Mouse (Mus musculus) hindbrain, embryonic 16.5 days (tissue): ENCODE measurements around the gene Kcna6. TPM values are rescaled to one million over a fixed set of nuclear protein-coding genes. Genes with fewer than 3 reads are reported as not detected.

ENCODE experiments used
- ATAC-seq: fragments of 200-750 bp; cut with Nextera tagmentation; 2 replicates; pipeline ENCODE4 v1.8.0; 2017; ENCODE audit warnings: moderate TSS enrichment, moderate library complexity
- H3K27ac ChIP-seq: fragments of 300-500 bp; sonication (generic); 2 replicates; pipeline ENCODE4 v1.5.1; 2014; ENCODE audit warnings: low read depth, mild to moderate bottlenecking, control low read depth, low read length, moderate library complexity
- H3K27me3 ChIP-seq: fragments of 300-500 bp; sonication (generic); replicated peaks from 2 replicates; pipeline ENCODE4 v1.6.1; 2014; ENCODE audit warnings: low read length; ENCODE audit not compliant: control insufficient read depth, insufficient read depth
- H3K36me3 ChIP-seq: fragments of 300-500 bp; sonication (generic); 2 replicates; pipeline ENCODE4 v1.6.1; 2014; ENCODE audit warnings: mild to moderate bottlenecking, low read length, moderate library complexity, mixed read lengths; ENCODE audit not compliant: control insufficient read depth, insufficient read depth
- H3K4me1 ChIP-seq: fragments of 300-500 bp; sonication (generic); 2 replicates; pipeline ENCODE4 v1.6.1; 2014; ENCODE audit warnings: low read depth, low read length; ENCODE audit not compliant: control insufficient read depth, insufficient read depth
- H3K4me2 ChIP-seq: fragments of 300-500 bp; sonication (generic); 2 replicates; pipeline ENCODE4 v1.6.1; 2014; ENCODE audit warnings: mild to moderate bottlenecking, low read length, control low read depth, moderate library complexity
- H3K4me3 ChIP-seq: fragments of 300-500 bp; sonication (generic); 2 replicates; pipeline ENCODE4 v1.5.1; 2014; ENCODE audit warnings: mild to moderate bottlenecking, low read length, control low read depth, moderate library complexity
- H3K9ac ChIP-seq: fragments of 300-500 bp; sonication (generic); 2 replicates; pipeline ENCODE4 v1.6.1; 2014; ENCODE audit warnings: low read depth, mild to moderate bottlenecking, control low read depth, low read length, moderate library complexity
- H3K9me3 ChIP-seq: fragments of 300-500 bp; sonication (generic); 2 replicates; pipeline ENCODE4 v1.6.1; 2014; ENCODE audit warnings: mild to moderate bottlenecking, low read length, moderate library complexity; ENCODE audit not compliant: control insufficient read depth
- WGBS: fragments of 180-500 bp; shearing (Covaris S2); extraction: QIAGEN DNeasy Blood & Tissue Kit; methylation state at CpG from one replicate; pipeline ENCODE4 v1.1.7; 2014; 5-methylcytosine and 5-hydroxymethylcytosine counted together
- polyA plus RNA-seq: library from polyadenylated mRNA; unstranded; fragments of >200 nt; fragmentation: Nextera tagmentation; extraction: Ambion mirVana; gene quantifications from 2 replicates; pipeline ENCODE4 v1.2.1, GENCODE M21; 2015

Kcna6 gene
- polyA plus RNA-seq, 1 experiment from 2014 or later: 25.5 TPM

DNA sequence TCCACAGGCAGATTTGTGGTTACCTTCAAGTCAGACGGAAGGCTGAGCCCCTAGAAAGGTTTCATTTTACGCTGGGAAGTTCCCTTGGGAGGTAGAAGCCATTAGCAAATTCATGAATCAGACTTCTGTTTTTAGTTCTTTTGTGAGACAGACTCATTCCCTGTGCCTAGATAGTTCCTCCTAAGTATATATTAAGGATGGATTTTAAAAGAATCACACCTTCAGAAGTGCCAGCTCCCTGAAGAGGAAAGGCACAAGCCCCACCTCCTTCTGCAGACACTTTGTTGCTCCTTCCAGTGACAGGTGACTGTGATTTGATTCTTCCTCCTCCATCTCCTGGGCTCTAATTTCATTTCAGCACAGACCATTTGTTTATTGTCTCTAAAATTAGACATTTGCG is 2.1 kb upstream of the Kcna6 start:
- 55% methylated on average over 3 of the region's 3 CpGs for WGBS

DNA sequence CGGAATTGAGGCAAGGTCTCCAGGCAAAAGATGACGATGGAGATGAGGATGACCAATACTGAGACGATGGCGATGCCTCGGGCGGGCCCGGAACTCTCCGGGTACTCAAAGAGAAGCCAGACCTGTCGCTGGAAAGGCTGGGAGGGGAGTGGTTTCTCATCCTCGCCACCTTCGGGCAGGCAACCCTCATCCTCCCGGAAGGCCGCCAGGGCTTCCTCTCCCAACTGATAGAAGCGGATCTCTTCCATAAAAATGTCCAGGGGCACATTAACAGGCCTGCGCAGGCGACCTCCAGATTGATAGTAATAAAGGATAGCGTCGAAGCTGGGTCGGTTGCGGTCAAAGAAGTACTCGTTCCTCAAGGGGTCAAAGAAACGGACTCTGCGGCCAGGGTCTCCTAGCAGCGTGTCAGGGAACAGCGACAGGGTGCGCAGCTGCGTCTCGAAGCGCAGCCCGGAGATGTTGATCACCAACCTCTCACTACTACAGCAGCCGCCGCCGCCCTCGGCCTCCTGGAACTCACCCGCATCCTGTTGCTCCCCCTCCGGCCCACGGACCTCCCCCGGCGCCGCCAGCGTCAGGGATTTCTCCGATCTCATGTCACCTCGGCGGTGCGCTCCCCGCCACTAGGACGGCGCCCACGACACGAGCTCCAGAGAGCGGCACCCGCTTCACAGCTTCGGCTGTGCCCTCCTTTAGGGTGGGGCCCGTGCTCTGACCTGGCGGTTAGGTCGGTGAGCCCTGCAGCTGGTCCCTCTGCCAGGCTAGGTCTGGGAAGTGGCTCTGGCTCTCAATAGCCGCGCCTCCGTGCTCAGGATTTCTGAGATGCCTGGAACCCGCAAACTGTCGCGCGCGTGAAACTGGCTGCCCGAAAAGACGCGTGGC is 906 bp downstream of the Kcna6 start:
- Histone ChIP-seq H3K4me1 (peaks cover 33% of the 10 kb centered on the region), H3K4me2 (peak overlapping the region; percentile 75), H3K27ac (peak overlapping the region; percentile 84), H3K4me3 (peak overlapping the region; percentile 62), H3K9ac (peak overlapping the region; percentile 67), H3K27me3 (peaks cover 6% of the 10 kb centered on the region), H3K36me3 (peaks cover 9% of the 10 kb centered on the region; the same call in 1 of the 2 replicates), H3K9me3 (peaks cover 5% of the 10 kb centered on the region; the same call in 1 of the 2 replicates)
- ATAC-seq: peak; percentile 37
- under 1% methylated on average over 63 of the region's 67 CpGs for WGBS

More for the DNA sequence above, 2.1 kb upstream of the Kcna6 start:
- Histone ChIP-seq H3K27ac (no peak overlapping the region), H3K9me3 (peaks cover 5% of the 10 kb centered on the region; the same call in 1 of the 2 replicates), H3K27me3 (peaks cover 6% of the 10 kb centered on the region; the same call in 1 of the 2 replicates), H3K9ac (no peak overlapping the region), H3K4me3 (no peak overlapping the region), H3K4me2 (no peak overlapping the region), H3K36me3 (peaks cover 7% of the 10 kb centered on the region; the same call in 1 of the 2 replicates), H3K4me1 (peaks cover 4% of the 10 kb centered on the region; the same call in 1 of the 2 replicates)
- no peak for ATAC-seq

DNA sequence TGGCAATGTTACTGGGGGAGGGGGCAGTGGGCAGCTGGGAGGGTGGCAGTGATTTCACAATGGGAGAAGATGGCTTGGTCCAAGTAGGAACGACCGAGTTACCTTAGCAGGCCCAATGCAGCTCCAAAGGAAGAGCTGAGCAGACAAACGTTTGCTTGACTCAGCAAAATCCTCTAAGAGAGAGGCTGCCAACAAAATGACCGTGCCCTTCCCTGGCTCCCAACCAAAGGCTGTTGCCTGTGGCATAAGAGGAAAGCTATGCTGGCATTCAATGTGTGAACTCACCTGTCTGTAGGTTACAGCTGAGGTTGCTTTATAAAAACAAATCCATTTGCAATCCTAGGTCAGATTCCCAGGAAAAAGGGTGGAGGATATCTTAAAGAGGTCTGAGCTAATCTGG is 3.5 kb downstream of the Kcna6 start:
- 62% methylated on average over 4 of the region's 4 CpGs for WGBS
- peaks cover 9% of the 10 kb centered on the region; the same call in 1 of the 2 replicates for H3K36me3 ChIP-seq
- H3K27ac ChIP-seq: no peak overlapping the region
- H3K4me3 ChIP-seq: no peak overlapping the region
- H3K9me3 ChIP-seq: peaks cover 5% of the 10 kb centered on the region; the same call in 1 of the 2 replicates
- H3K27me3 ChIP-seq: peaks cover 6% of the 10 kb centered on the region
- H3K9ac ChIP-seq: peak overlapping the region; percentile 17; the same call in 1 of the 2 replicates
- peaks cover 56% of the 10 kb centered on the region for H3K4me1 ChIP-seq
- no peak for ATAC-seq
- peak overlapping the region; percentile 48 for H3K4me2 ChIP-seq

DNA sequence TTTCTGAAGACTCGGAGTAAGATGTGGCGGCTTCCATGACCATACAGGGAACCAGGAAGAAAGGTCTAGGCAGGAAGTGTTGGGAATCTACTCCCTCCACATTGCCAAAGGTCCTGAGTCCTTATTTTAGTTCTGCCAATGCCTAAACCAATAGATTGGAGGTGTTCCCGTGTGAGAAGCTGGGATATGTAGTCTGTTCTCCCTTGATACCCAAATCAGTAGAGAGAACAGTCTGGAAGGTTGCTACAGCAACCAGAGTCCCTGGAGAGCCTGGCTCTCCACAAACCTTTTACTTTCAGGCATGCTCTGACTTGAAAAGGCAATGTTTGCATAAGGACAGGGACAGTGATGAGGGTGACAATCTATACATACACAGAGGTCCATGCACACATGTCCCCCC is 4.7 kb downstream of the Kcna6 start:
- Histone ChIP-seq H3K27ac (no peak overlapping the region), H3K4me2 (peak overlapping the region; percentile 48), H3K36me3 (peaks cover 9% of the 10 kb centered on the region; the same call in 1 of the 2 replicates), H3K27me3 (peaks cover 6% of the 10 kb centered on the region), H3K4me1 (peaks cover 56% of the 10 kb centered on the region), H3K9ac (no peak overlapping the region), H3K4me3 (peak overlapping the region; percentile 9; the same call in 1 of the 2 replicates), H3K9me3 (peaks cover 5% of the 10 kb centered on the region; the same call in 1 of the 2 replicates)
- ATAC-seq: no peak
- 68% methylated on average over 3 of the region's 3 CpGs for WGBS

DNA sequence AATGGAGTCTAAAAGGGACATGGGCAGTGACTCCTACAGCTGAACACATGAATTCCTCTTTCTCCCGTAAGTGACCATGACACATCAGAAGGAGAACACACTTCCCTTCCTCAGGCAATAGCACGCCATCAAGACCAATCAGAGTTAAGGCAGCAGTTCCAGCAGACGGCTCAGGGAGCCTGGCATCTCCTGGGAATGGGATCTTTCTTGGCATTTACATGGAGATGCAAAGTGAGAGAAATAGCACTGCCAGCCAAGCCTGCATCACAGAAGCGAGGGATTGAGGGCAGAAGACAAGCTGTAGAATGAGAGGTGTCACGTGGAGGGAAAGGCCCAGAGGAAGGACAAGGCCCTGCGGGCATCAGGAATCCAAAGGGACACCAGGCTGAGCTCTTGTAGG is 7.8 kb downstream of the Kcna6 start:
- Histone ChIP-seq H3K4me2 (peak overlapping the region; percentile 15; the same call in 1 of the 2 replicates), H3K36me3 (peaks cover 2% of the 10 kb centered on the region; the same call in 1 of the 2 replicates), H3K4me3 (no peak overlapping the region), H3K9me3 (no peaks in the 10 kb centered on the region), H3K27me3 (no peaks in the 10 kb centered on the region; the same call in 1 of the 2 replicates), H3K27ac (no peak overlapping the region), H3K9ac (no peak overlapping the region), H3K4me1 (peaks cover 52% of the 10 kb centered on the region)
- WGBS: 57% methylated on average over 6 of the region's 6 CpGs
- ATAC-seq: no peak

DNA sequence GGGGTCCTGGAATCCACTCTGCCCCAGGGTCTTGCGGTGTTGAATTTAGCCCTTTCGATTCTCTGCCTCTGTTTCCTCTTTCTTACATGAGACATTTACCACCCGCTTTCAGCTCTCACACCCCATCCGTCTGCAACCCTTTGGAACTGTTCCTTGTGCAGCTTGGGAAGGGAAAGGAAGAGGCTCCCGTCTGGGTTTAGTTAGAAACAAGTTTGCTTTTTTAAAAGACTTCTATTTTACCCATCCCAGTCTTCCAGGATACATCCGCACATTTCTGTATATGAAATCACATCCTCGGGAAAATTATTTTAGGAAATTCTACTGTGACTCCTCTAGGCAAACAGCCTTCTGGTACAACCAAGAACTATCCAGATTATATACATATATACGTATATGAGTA is 11.7 kb downstream of the Kcna6 start:
- no peaks in the 10 kb centered on the region for H3K9me3 ChIP-seq
- no peak overlapping the region for H3K27ac ChIP-seq
- H3K4me3 ChIP-seq: no peak overlapping the region
- 84% methylated on average over 8 of the region's 8 CpGs for WGBS
- no peaks in the 10 kb centered on the region for H3K36me3 ChIP-seq
- no peak overlapping the region for H3K4me2 ChIP-seq
- peaks cover 15% of the 10 kb centered on the region for H3K4me1 ChIP-seq
- no peak for ATAC-seq
- no peak overlapping the region for H3K9ac ChIP-seq
- H3K27me3 ChIP-seq: no peaks in the 10 kb centered on the region

GRCm38 (mm10) chr6:126718423-126719087 is 21.9 kb downstream of the Kcna6 start:
- peak; percentile 27; the same call in 1 of the 2 replicates for ATAC-seq
- WGBS: 73% methylated on average over 12 of the region's 12 CpGs
- H3K9ac ChIP-seq: no peak overlapping the region
- H3K4me1 ChIP-seq: no peaks in the 10 kb centered on the region
- H3K27me3 ChIP-seq: no peaks in the 10 kb centered on the region
- no peak overlapping the region for H3K4me2 ChIP-seq
- H3K36me3 ChIP-seq: peaks cover 3% of the 10 kb centered on the region; the same call in 1 of the 2 replicates
- no peak overlapping the region for H3K27ac ChIP-seq
- H3K4me3 ChIP-seq: no peak overlapping the region
- no peaks in the 10 kb centered on the region for H3K9me3 ChIP-seq

DNA sequence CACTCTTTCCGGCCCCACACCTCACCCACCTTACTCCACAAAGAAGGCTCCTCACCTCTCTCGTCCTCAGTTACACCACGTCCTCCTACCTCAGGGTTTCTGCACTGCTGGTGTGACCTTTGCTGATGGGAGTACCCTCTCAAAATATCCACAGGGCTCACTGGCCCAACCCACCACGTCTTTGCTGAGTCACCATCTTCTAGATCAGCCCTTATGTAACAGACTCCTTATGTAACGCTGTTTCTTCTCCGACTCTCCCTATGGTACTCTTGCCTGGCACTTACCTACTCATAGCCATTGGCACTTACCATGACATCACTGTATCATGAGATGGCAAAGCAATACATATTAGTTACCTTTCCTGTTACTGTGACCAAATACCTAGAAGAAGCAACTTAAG is 27.9 kb downstream of the Kcna6 start:
- no peak overlapping the region for H3K9ac ChIP-seq
- H3K9me3 ChIP-seq: no peaks in the 10 kb centered on the region
- no peak overlapping the region for H3K4me2 ChIP-seq
- H3K4me1 ChIP-seq: no peaks in the 10 kb centered on the region
- 0 out of 2 replicates have a peak, but pooled peaks have one; percentile 20 for ATAC-seq
- H3K27ac ChIP-seq: no peak overlapping the region
- WGBS: 77% methylated on average over 6 of the region's 6 CpGs
- H3K4me3 ChIP-seq: no peak overlapping the region
- H3K27me3 ChIP-seq: no peaks in the 10 kb centered on the region
- peaks cover 3% of the 10 kb centered on the region; the same call in 1 of the 2 replicates for H3K36me3 ChIP-seq

DNA sequence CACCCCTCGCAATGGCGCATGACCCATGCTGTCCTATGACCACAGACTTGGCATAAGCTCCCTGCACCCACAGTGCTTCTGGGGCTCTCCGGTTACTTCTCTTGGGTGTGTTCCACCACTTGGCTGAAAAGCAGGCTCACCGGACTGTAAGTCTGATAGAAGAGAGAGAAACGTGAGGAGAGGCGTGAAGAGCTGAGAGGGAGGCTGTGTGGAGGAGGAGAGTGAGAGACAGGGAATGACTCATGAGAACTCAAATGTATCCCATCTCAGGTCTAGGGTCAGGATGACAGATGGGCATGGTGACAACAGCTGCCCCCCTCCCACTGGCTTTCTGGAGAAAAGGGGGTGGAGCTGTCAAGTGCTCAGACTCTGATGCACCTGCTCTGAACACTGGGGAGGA is 34.5 kb downstream of the Kcna6 start:
- no peak overlapping the region for H3K9ac ChIP-seq
- peaks cover 5% of the 10 kb centered on the region for H3K4me1 ChIP-seq
- no peaks in the 10 kb centered on the region for H3K27me3 ChIP-seq
- no peak overlapping the region for H3K4me3 ChIP-seq
- H3K9me3 ChIP-seq: no peaks in the 10 kb centered on the region
- no peak overlapping the region for H3K4me2 ChIP-seq
- WGBS: 77% methylated on average over 6 of the region's 6 CpGs
- no peak overlapping the region for H3K27ac ChIP-seq
- no peaks in the 10 kb centered on the region for H3K36me3 ChIP-seq
- no peak for ATAC-seq
